Mouse (Mus musculus) embryonic facial prominence, embryonic 12.5 days (tissue): ENCODE data around the gene Rfwd3. TPM values are rescaled to one million over a fixed set of nuclear protein-coding genes. Genes with fewer than 3 reads are reported as not detected.
"Not testable (repeated sequence)": the region's sequence is repeated elsewhere in the genome, so short reads cannot be mapped to it uniquely, and the experiment has no call there.

Experiments
- ATAC-seq: fragments of 200-750 bp; cut with Nextera tagmentation; 2 replicates; pipeline ENCODE4 v1.8.0; 2017; ENCODE audit not compliant: insufficient number of reproducible peaks, insufficient read depth, low FRiP score, low TSS enrichment
- H3K27ac ChIP-seq: fragments of 300-500 bp; sonication (generic); 2 replicates; pipeline ENCODE4 v1.5.1; 2016; ENCODE audit warnings: mild to moderate bottlenecking
- H3K27me3 ChIP-seq: fragments of 300-500 bp; sonication (generic); 2 replicates; pipeline ENCODE4 v1.6.1; 2016; ENCODE audit warnings: mild to moderate bottlenecking, moderate library complexity
- H3K36me3 ChIP-seq: fragments of 300-500 bp; sonication (generic); 2 replicates; pipeline ENCODE4 v1.6.1; 2016; ENCODE audit warnings: mild to moderate bottlenecking
- H3K4me1 ChIP-seq: fragments of 300-500 bp; sonication (generic); 2 replicates; pipeline ENCODE4 v1.6.1; 2016
- H3K4me2 ChIP-seq: fragments of 300-500 bp; sonication (generic); replicated peaks from 2 replicates; pipeline ENCODE4 v1.6.1; 2016; ENCODE audit warnings: mild to moderate bottlenecking, moderate library complexity
- H3K4me3 ChIP-seq: fragments of 300-500 bp; sonication (generic); 2 replicates; pipeline ENCODE4 v1.5.1; 2016; ENCODE audit warnings: mild to moderate bottlenecking
- H3K9ac ChIP-seq: fragments of 300-500 bp; sonication (generic); 2 replicates; pipeline ENCODE4 v1.6.1; 2016; ENCODE audit warnings: mild to moderate bottlenecking, moderate library complexity
- H3K9me3 ChIP-seq: fragments of 300-500 bp; sonication (generic); 2 replicates; pipeline ENCODE4 v1.6.1; 2016; ENCODE audit warnings: mild to moderate bottlenecking, moderate library complexity
- WGBS: fragments of 180-500 bp; shearing (Covaris S2); methylation state at CpG from one replicate; pipeline ENCODE4 v1.1.7; 2016; 5-methylcytosine and 5-hydroxymethylcytosine counted together
- polyA plus RNA-seq: library from polyadenylated mRNA; unstranded; fragments of >200 nt; fragmentation: Nextera tagmentation; extraction: Ambion mirVana; gene quantifications from 2 replicates; pipeline ENCODE4 v1.2.1, GENCODE M21; 2016

Rfwd3 gene
- polyA plus RNA-seq, 1 experiment from 2014 or later = 67.8 TPM

- H3K27ac ChIP-seq, H3K36me3 ChIP-seq, H3K4me2 ChIP-seq, H3K27me3 ChIP-seq, H3K9ac ChIP-seq, H3K4me1 ChIP-seq, ATAC-seq, H3K9me3 ChIP-seq, H3K4me3 ChIP-seq: not testable (repeated sequence)
- WGBS = 97% methylated on average over 1 of the region's 1 CpGs
Observed at GRCm38 (mm10) chr8:111246864-111247263, 53.2 kb downstream of the Rfwd3 start.

GRCm38 (mm10) chr8:111246287-111246830 lies 53.7 kb downstream of the Rfwd3 start:
- no peaks in the 10 kb centered on the region for H3K36me3 ChIP-seq
- no peak overlapping the region for H3K27ac ChIP-seq
- no peaks in the 10 kb centered on the region for H3K4me1 ChIP-seq
- WGBS = 85% methylated on average over 4 of the region's 4 CpGs
- no peak overlapping the region for H3K4me3 ChIP-seq
- no peak for ATAC-seq
- H3K9ac ChIP-seq = no peak overlapping the region
- no peak overlapping the region for H3K4me2 ChIP-seq
- no peaks in the 10 kb centered on the region for H3K27me3 ChIP-seq
- H3K9me3 ChIP-seq = no peaks in the 10 kb centered on the region

GRCm38 (mm10) chr8:111237301-111237700 lies 62.7 kb downstream of the Rfwd3 start:
- Histone ChIP-seq H3K27me3 (no peaks in the 10 kb centered on the region), H3K4me2 (no peak overlapping the region), H3K9me3 (no peaks in the 10 kb centered on the region), H3K4me3 (no peak overlapping the region), H3K27ac (no peak overlapping the region), H3K4me1 (peaks cover 8% of the 10 kb centered on the region; the same call in 1 of the 2 replicates), H3K9ac (no peak overlapping the region), H3K36me3 (no peaks in the 10 kb centered on the region)
- 76% methylated on average over 3 of the region's 3 CpGs for WGBS
- ATAC-seq = no peak

GRCm38 (mm10) chr8:111233730-111234129 lies 66.3 kb downstream of the Rfwd3 start:
- Histone ChIP-seq H3K9ac (no peak overlapping the region), H3K27ac (no peak overlapping the region), H3K36me3 (no peaks in the 10 kb centered on the region), H3K9me3 (no peaks in the 10 kb centered on the region), H3K4me2 (no peak overlapping the region), H3K4me3 (no peak overlapping the region), H3K27me3 (no peaks in the 10 kb centered on the region), H3K4me1 (peaks cover 6% of the 10 kb centered on the region; the same call in 1 of the 2 replicates)
- ATAC-seq = no peak
- WGBS = 92% methylated on average over 2 of the region's 2 CpGs

GRCm38 (mm10) chr8:111224153-111224552 lies 75.9 kb downstream of the Rfwd3 start:
- no peak for ATAC-seq
- Histone ChIP-seq H3K27me3 (no peaks in the 10 kb centered on the region), H3K4me1 (peaks cover 8% of the 10 kb centered on the region; the same call in 1 of the 2 replicates), H3K4me2 (no peak overlapping the region), H3K4me3 (no peak overlapping the region), H3K9ac (no peak overlapping the region), H3K27ac (no peak overlapping the region), H3K36me3 (no peaks in the 10 kb centered on the region), H3K9me3 (no peaks in the 10 kb centered on the region)
- WGBS = 70% methylated on average over 5 of the region's 5 CpGs

Other genes starting within 250 kb of the Rfwd3 start
- 26.0 and 26.9 TPM in 2 replicates for gene Exosc6, start 243.9 kb downstream of the Rfwd3 start, polyA plus RNA-seq
- gene Clec18a, start 207.8 kb downstream of the Rfwd3 start, polyA plus RNA-seq = 1.6 and 2.3 TPM in 2 replicates
- gene Pdpr, start 205.6 kb downstream of the Rfwd3 start, polyA plus RNA-seq = 12.8 and 14.3 TPM in 2 replicates
- gene Glg1, start 41.0 kb downstream of the Rfwd3 start, polyA plus RNA-seq = 95.2 and 97.6 TPM in 2 replicates
- 0.25 and 0.35 TPM in 2 replicates for gene Mlkl, start 38.0 kb upstream of the Rfwd3 start, polyA plus RNA-seq
- gene Fa2h, start 93.6 kb upstream of the Rfwd3 start, polyA plus RNA-seq = 0.10 TPM in 1 of 2 replicates, not detected in the other
- gene Wdr59, start 221.9 kb upstream of the Rfwd3 start, polyA plus RNA-seq = 7.8 and 8.1 TPM in 2 replicates
- gene Znrf1, start 235.9 kb upstream of the Rfwd3 start, polyA plus RNA-seq = 79.5 TPM in 2 replicates